Mouse (Mus musculus) forebrain, embryonic 10.5 days (tissue): ENCODE measurements around the gene Themis2. TPM values are rescaled to one million over a fixed set of nuclear protein-coding genes. Genes with fewer than 3 reads are reported as not detected.
"Not testable (repeated sequence)": the region's sequence is repeated elsewhere in the genome, so short reads cannot be mapped to it uniquely, and the experiment has no call there.

Source experiments
- DNase-seq: peaks from one replicate; pipeline ENCODE4 v3.0.0-alpha.2; 2017; ENCODE audit warnings: low spot score; ENCODE audit errors: extremely low spot score
- H3K27ac ChIP-seq: fragments of 300-500 bp; sonication (generic); 2 replicates; pipeline ENCODE4 v1.5.1; 2016; ENCODE audit warnings: mild to moderate bottlenecking
- H3K27me3 ChIP-seq: fragments of 300-500 bp; sonication (generic); 2 replicates; pipeline ENCODE4 v1.6.1; 2016; ENCODE audit warnings: mild to moderate bottlenecking; ENCODE audit not compliant: poor library complexity, severe bottlenecking
- H3K36me3 ChIP-seq: fragments of 300-500 bp; sonication (generic); replicated peaks from 2 replicates; pipeline ENCODE4 v1.6.1; 2016; ENCODE audit warnings: mild to moderate bottlenecking, moderate library complexity
- H3K4me1 ChIP-seq: fragments of 300-500 bp; sonication (generic); 2 replicates; pipeline ENCODE4 v1.6.1; 2016
- H3K4me3 ChIP-seq: fragments of 300-500 bp; sonication (generic); 2 replicates; pipeline ENCODE4 v1.5.1; 2016; ENCODE audit warnings: mild to moderate bottlenecking, moderate library complexity
- H3K9me3 ChIP-seq: fragments of 300-500 bp; sonication (generic); 2 replicates; pipeline ENCODE4 v1.6.1; 2016; ENCODE audit warnings: mild to moderate bottlenecking, moderate library complexity
- WGBS: fragments of 180-500 bp; shearing (Covaris S2); methylation state at CpG from one replicate; pipeline ENCODE4 v1.1.7; 2016; 5-methylcytosine and 5-hydroxymethylcytosine counted together
- polyA plus RNA-seq: library from polyadenylated mRNA; unstranded; fragments of >200 nt; fragmentation: Nextera tagmentation; extraction: Ambion mirVana; gene quantifications from 2 replicates; pipeline ENCODE4 v1.2.1, GENCODE M21; 2016

Gene Themis2
- polyA plus RNA-seq, 1 experiment from 2014 or later: 0.93 TPM

DNA sequence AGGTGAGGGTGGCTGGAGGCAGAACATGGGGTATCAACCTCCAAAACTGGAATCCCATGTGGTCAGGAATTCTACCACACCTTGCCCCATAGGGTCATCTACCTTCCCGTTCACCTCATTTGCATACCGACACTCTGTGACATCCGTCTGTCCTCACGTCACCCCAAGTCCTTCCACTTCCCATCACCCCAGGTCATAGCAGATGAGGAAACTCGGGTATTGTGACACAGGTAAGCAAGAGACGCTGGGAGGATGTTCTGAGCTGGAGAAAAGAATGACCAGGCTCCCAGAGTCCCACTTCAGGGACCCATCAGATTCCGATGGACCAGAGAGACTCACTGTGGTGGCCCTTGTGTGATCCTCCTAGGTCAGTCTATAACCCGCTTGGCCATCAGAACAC, 1.4 kb downstream of the Themis2 start:
- H3K27me3 ChIP-seq: peaks cover 38% of the 10 kb centered on the region
- no peaks in the 10 kb centered on the region for H3K9me3 ChIP-seq
- WGBS: 79% methylated on average over 8 of the region's 8 CpGs
- H3K4me3 ChIP-seq: no peak overlapping the region
- no peak overlapping the region for H3K27ac ChIP-seq
- peaks cover 7% of the 10 kb centered on the region for H3K4me1 ChIP-seq
- no peaks in the 10 kb centered on the region for H3K36me3 ChIP-seq
- DNase-seq: no peak

DNA sequence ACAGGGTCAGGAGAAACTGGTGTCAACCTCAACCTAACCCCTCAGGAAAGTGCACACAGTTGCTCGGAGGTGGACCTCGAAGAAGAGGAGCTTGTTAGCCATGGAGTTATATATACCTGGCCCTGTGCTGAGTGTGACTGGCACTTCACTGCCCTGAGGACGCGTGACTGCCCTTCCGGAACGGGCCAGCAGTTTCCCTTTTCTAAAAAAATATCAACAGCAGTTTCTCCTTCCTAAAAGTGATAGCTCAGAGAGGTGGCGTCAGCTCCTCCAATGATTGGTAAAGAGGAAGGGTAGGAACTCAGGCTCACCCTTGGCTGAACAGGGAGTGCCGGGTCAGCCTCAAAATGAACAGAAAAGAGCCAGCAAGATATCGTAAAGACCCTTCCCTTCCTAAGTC, 2.2 kb downstream of the Themis2 start:
- Histone ChIP-seq H3K36me3 (no peaks in the 10 kb centered on the region), H3K4me3 (no peak overlapping the region), H3K27me3 (peaks cover 38% of the 10 kb centered on the region), H3K9me3 (no peaks in the 10 kb centered on the region), H3K4me1 (peaks cover 7% of the 10 kb centered on the region), H3K27ac (no peak overlapping the region)
- no peak for DNase-seq
- WGBS: 88% methylated on average over 9 of the region's 9 CpGs

DNA sequence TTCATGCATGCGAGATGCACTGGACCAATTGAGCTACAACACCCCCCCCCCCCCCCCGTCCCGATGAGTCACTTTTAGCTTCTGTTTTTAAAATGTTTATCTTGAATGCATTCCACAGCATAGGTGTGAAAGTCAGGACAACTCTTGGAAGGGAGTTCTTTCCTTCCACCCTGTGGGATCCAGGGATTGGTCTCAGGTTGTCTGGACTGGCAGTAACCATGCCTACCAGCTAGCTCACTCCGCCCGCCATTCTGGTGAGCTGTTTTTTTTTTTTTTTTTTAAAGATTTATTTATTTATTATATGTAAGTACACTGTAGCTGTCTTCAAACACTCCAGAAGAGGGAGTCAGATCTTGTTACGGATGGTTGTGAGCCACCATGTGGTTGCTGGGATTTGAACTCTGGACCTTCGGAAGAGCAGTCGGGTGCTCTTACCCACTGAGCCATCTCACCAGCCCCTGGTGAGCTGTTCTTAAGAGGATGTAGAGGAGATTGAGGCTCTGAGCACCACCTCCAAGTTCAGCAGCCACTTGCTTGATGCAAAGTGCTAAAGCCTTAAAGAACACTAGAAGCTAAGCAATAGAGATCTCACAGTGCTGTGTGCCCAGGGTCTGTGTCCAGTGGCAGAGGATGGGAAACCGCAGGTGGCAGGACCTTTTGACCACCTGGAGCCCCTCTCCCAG, 2.7 kb downstream of the Themis2 start:
- H3K27ac ChIP-seq, H3K4me1 ChIP-seq, H3K4me3 ChIP-seq, H3K9me3 ChIP-seq, DNase-seq, H3K36me3 ChIP-seq: not testable (repeated sequence)
- H3K27me3 ChIP-seq: peaks cover 38% of the 10 kb centered on the region
- WGBS: 94% methylated on average over 8 of the region's 9 CpGs

- DNase-seq: no peak
- H3K27ac ChIP-seq: no peak overlapping the region
Measured at GRCm38 (mm10) chr4:132789731-132790130, 6.5 kb downstream of the Themis2 start.

DNA sequence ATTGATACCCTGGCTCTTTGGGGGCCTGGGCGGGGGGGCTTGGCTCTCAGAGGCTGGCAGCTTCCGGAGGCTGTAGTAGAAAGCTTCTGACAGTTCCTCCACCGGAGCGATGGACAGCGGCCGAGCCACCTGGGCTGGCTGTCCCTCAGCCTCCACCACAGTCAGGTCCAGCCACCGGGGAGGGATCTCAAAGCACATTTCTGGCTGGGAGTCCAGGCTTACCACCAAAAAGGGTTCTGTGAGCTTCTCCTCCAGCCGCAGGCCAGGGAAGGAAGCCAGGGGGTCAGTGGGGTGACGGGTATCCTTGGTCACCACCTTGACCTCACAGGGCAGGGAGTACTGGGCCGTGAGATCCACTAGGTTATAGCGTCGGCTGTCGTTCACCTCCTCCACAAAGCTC, 11.0 kb downstream of the Themis2 start:
- no peak for DNase-seq
- H3K27me3 ChIP-seq: no peaks in the 10 kb centered on the region
- 91% methylated on average over 13 of the region's 13 CpGs for WGBS
- no peaks in the 10 kb centered on the region for H3K9me3 ChIP-seq
- H3K27ac ChIP-seq: no peak overlapping the region
- no peak overlapping the region for H3K4me3 ChIP-seq
- H3K36me3 ChIP-seq: peaks cover 6% of the 10 kb centered on the region
- no peaks in the 10 kb centered on the region for H3K4me1 ChIP-seq

More at GRCm38 (mm10) chr4:132789731-132790130, 6.5 kb downstream of the Themis2 start:
- Histone ChIP-seq H3K9me3 (no peaks in the 10 kb centered on the region), H3K36me3 (no peaks in the 10 kb centered on the region), H3K27me3 (peaks cover 10% of the 10 kb centered on the region), H3K4me1 (no peaks in the 10 kb centered on the region), H3K4me3 (no peak overlapping the region)
- 87% methylated on average over 8 of the region's 8 CpGs for WGBS

GRCm38 (mm10) chr4:132783732-132784131, 12.5 kb downstream of the Themis2 start:
- Histone ChIP-seq H3K9me3 (no peaks in the 10 kb centered on the region), H3K27me3 (no peaks in the 10 kb centered on the region), H3K4me1 (no peaks in the 10 kb centered on the region), H3K36me3 (peaks cover 20% of the 10 kb centered on the region), H3K27ac (no peak overlapping the region), H3K4me3 (no peak overlapping the region)
- WGBS: 92% methylated on average over 2 of the region's 2 CpGs
- DNase-seq: no peak

DNA sequence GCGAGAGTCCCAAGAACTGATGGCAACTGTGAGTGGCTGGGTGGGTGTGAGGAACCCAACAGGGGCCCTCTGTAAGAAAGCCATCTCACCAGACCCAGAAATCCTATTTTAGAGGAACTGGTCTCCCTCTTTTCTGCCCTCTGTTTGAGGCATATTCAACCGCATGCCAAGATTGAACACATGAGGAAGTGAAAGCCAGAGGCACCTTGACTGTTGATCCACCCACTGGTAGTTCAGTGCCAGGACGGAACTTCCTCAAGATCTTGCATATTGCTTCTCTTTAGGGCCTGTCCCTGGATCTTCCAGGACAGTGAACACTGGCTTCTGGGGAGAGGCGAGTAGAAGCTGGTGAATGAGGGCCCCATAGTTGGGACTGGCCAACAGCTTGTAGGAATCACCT, 15.9 kb downstream of the Themis2 start:
- no peak overlapping the region for H3K27ac ChIP-seq
- H3K36me3 ChIP-seq: peaks cover 55% of the 10 kb centered on the region
- no peak for DNase-seq
- no peaks in the 10 kb centered on the region for H3K9me3 ChIP-seq
- WGBS: 91% methylated on average over 4 of the region's 4 CpGs
- no peaks in the 10 kb centered on the region for H3K27me3 ChIP-seq
- H3K4me3 ChIP-seq: no peak overlapping the region
- H3K4me1 ChIP-seq: no peaks in the 10 kb centered on the region

DNA sequence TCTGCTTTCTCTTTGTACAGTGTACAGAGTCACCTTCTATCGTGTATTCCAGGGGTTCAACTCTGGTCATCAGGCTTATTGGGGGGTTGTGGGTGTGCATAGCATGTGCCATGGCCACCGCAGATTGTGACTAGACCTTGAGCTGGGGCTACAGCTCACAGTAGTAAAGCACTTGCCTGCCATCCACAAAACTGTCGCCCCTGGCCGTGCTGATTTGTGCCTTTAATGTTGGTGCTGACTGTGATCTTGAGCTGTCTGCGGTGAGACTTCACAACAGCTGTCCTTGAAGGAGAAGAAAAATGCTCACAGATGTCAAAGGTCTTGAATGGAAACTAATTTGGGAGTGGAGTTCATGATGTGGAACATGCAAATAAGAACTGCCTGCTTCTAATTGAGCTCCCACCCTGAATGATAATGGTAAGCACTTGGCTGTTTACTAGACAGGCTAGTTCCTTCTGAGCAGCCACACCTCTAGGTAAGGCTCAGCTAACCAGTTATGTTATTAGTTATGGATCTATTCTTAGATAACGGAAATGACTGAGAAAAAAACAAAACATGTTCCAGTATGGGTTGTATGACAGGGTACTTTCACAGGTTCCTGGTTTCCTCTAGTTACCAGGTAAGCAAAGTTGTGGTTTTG, 17.5 kb downstream of the Themis2 start:
- no peak for DNase-seq
- Histone ChIP-seq H3K4me1 (no peaks in the 10 kb centered on the region), H3K4me3 (no peak overlapping the region), H3K9me3 (no peaks in the 10 kb centered on the region), H3K27ac (no peak overlapping the region), H3K27me3 (no peaks in the 10 kb centered on the region), H3K36me3 (peaks cover 71% of the 10 kb centered on the region)
- WGBS: 95% methylated on average over 6 of the region's 6 CpGs

- H3K27me3 ChIP-seq: no peaks in the 10 kb centered on the region
- H3K36me3 ChIP-seq: peaks cover 90% of the 10 kb centered on the region
- WGBS: 84% methylated on average over 5 of the region's 5 CpGs
- H3K4me3 ChIP-seq: no peak overlapping the region
- no peaks in the 10 kb centered on the region for H3K4me1 ChIP-seq
- no peak for DNase-seq
- no peak overlapping the region for H3K27ac ChIP-seq
- H3K9me3 ChIP-seq: no peaks in the 10 kb centered on the region
Measured at GRCm38 (mm10) chr4:132776764-132777163, 19.4 kb downstream of the Themis2 start.

- Histone ChIP-seq H3K9me3 (no peaks in the 10 kb centered on the region), H3K36me3 (peaks cover 100% of the 10 kb centered on the region)
- DNase-seq: no peak
Measured at GRCm38 (mm10) chr4:132774905-132775304, 21.3 kb downstream of the Themis2 start.

DNA sequence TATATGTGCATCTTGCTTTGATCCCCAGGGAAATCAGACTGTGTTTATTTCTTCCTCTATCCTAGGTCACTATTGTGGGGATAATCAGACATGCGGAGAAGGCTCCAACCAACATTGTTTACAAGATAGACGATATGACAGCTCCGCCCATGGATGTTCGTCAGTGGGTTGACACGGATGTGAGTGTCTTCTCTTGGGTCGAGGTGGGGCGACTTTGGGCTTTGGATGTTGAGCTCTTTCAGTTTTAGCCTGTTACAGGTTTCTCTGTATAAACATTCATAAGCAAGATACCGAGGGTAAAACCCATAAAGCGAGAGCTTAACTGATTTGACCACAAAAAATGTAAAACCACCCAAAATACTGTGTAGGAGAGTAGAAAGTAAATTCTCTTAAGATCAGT, 24.4 kb downstream of the Themis2 start:
- H3K4me3 ChIP-seq: no peak overlapping the region
- peaks cover 9% of the 10 kb centered on the region for H3K4me1 ChIP-seq
- H3K9me3 ChIP-seq: no peaks in the 10 kb centered on the region
- H3K27ac ChIP-seq: no peak overlapping the region
- WGBS: 95% methylated on average over 9 of the region's 9 CpGs
- H3K36me3 ChIP-seq: peaks cover 73% of the 10 kb centered on the region
- no peaks in the 10 kb centered on the region for H3K27me3 ChIP-seq
- DNase-seq: no peak

More at GRCm38 (mm10) chr4:132774905-132775304, 21.3 kb downstream of the Themis2 start:
- Histone ChIP-seq H3K27me3 (no peaks in the 10 kb centered on the region), H3K27ac (no peak overlapping the region), H3K4me3 (no peak overlapping the region), H3K4me1 (no peaks in the 10 kb centered on the region)
- WGBS: 90% methylated on average over 3 of the region's 3 CpGs

DNA sequence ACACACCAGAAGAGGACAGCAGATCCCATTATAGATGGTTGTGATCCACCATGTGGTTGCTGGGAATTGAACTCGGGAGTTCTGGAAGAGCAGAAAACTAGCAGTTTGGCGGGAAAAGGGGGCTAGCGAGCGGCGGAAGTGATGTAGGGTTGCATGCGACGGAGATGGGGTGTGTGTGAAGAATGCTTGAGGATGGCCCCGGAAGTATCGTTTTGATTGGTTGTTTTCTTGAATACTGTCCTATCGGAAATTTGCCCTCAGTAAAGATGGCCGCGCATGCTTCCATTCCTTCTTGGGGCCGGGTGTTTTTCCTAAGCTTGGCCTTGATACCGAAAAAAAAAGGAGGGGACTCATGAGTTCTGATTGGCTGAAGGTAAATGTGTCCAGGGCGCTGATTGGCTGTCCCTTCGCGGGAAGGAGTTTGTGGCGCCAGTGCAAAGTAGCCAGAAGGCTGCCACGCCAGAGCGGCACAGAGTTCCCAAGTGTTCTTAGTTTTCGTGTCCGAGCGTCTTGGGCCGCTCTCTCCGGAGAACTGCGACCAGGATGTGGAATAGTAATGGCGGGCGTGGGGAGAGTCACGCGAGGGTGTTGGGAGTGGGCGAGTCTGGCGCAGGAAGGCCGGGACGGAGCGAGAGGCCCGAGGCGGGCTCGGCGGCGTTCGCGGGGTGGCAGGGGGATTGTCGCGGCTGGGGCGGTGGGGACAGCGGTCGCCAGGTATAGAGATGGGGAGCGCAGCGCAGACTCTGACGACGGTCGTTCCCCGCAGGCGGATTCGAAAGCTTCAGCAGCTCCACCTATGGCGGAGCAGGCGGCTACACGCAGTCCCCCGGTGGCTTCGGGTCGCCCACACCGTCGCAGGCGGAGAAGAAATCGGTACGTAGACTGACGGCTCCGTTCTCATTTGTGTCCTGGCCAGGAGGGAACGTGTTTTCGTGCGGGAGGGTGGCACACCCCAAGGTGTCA, 28.0 kb downstream of the Themis2 start, which contains the start of gene Rpa2:
TSS of gene Rpa2 (plus strand) at position 419 of the 963 bp plus-strand sequence.
- H3K27ac ChIP-seq: peak within 1 kb of the TSS; percentile 88
- no peaks in the 10 kb centered on the region for H3K9me3 ChIP-seq
- H3K4me3 ChIP-seq: peak within 1 kb of the TSS; percentile 72
- DNase-seq: peak; percentile 99
- under 1% methylated on average over 71 of the region's 71 CpGs for WGBS
- no peaks in the 10 kb centered on the region for H3K27me3 ChIP-seq
- H3K4me1 ChIP-seq: peaks cover 9% of the 10 kb centered on the region
- peaks cover 37% of the 10 kb centered on the region for H3K36me3 ChIP-seq
